Mouse (Mus musculus): Measurements from ENCODE around the gene Erfe. TPM values are rescaled to one million over a fixed set of nuclear protein-coding genes. Genes with fewer than 3 reads are reported as not detected.

Erfe gene
- polyA plus RNA-seq, 1 experiment from 2014 or later: 1.2 TPM

DNA sequence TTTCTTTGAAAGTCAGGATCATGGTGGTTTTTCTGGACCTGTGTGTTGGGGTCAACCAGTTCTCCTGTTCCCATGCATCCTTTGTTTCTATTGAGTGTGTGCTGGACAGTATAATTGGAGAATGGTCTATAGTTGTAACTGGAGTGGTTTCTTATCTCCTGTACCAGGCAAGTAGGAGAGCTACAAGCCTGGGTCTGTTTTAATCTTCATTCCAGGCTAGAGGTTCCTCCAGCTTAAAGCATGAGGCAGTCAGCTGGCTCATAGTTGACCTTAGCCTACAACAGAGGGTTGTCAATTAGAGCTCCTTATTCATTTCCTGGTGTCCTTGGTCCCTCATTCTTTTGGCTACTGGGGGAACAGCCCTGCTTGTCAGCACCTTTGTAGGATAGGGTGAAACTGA is 32.6 kb upstream of the Erfe start:
- ATAC-seq (replicated peaks; ENCODE audit: low FRiP score, low read depth): no peak
- Histone ChIP-seq H3K36me3 (ENCODE audit: insufficient read depth, low read length) (no peaks in the 10 kb centered on the region), H3K4me3 (replicated peaks; ENCODE audit: low read depth, low read length) (no peak overlapping the region), H3K9ac (ENCODE audit: low read depth, low read length) (no peak overlapping the region), H3K4me2 (ENCODE audit: low read length) (no peak overlapping the region), H3K27me3 (ENCODE audit: insufficient read depth, low read length) (no peaks in the 10 kb centered on the region), H3K4me1 (replicated peaks; ENCODE audit: insufficient read depth, low read length) (no peaks in the 10 kb centered on the region), H3K9me3 (replicated peaks; ENCODE audit: low read length) (no peaks in the 10 kb centered on the region), H3K27ac (no peak overlapping the region)
- no peak for TF ChIP-seq CTCF (IDR thresholded peaks at IDR 0.05; ENCODE audit: low read depth)
- no peak for DNase-seq (ENCODE audit: low spot score)

DNA sequence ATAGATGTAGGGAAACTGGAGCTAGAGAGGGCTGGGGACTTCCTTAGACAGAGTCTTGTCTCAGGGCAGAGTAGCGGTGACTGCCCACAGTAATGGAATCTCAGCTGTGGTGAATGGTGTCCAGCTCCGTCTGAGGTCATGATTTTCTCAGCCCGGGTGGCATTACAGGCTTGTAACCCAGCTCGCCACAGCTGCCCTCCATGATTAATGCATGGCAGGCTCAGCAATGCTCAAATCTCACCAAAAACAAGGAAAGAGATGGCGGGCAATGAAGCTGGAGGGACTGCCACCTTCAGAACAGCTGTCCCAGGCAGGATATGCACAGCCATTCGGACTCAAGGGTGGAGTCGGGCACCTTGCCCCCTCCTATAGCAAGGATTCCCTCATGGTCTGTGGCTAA is 28.9 kb upstream of the Erfe start:
- ATAC-seq (replicated peaks; ENCODE audit: low FRiP score, low read depth) (no peak), DNase-seq (ENCODE audit: low spot score) (no peak)
- Histone ChIP-seq H3K36me3 (ENCODE audit: insufficient read depth, low read length) (no peaks in the 10 kb centered on the region), H3K4me2 (ENCODE audit: low read length) (no peak overlapping the region), H3K4me3 (replicated peaks; ENCODE audit: low read depth, low read length) (no peak overlapping the region), H3K9me3 (replicated peaks; ENCODE audit: low read length) (no peaks in the 10 kb centered on the region), H3K4me1 (replicated peaks; ENCODE audit: insufficient read depth, low read length) (no peaks in the 10 kb centered on the region), H3K27me3 (ENCODE audit: insufficient read depth, low read length) (no peaks in the 10 kb centered on the region), H3K27ac (no peak overlapping the region), H3K9ac (ENCODE audit: low read depth, low read length) (no peak overlapping the region)
- 84% methylated on average over 7 of the region's 7 CpGs for WGBS
- TF ChIP-seq CTCF (IDR thresholded peaks at IDR 0.05; ENCODE audit: low read depth): no peak

DNA sequence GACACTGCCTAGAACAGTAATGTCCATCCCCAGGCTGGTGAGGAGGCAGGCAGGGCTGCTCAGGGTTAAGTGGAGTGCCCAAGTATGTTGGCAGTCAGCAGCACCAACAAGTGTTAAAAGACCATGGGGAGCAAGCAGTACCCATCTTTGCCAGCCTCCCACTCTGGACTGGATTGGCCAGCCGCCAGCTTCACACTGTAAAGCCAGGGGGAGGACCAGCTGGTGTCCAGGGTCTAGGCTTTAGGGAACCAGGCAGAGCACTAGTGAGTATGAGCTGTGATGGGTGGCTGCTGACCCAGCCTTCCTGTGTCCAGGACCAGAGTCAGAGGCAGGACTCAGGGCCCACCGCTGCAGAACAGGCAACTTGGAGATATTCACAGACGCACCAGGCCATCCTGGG is 22.2 kb upstream of the Erfe start:
- Histone ChIP-seq H3K9ac (ENCODE audit: low read depth, low read length) (no peak overlapping the region), H3K27ac (no peak overlapping the region), H3K27me3 (ENCODE audit: insufficient read depth, low read length) (peaks cover 34% of the 10 kb centered on the region), H3K4me2 (ENCODE audit: low read length) (no peak overlapping the region), H3K4me1 (replicated peaks; ENCODE audit: insufficient read depth, low read length) (no peaks in the 10 kb centered on the region; the same call in 1 of the 2 replicates), H3K9me3 (replicated peaks; ENCODE audit: low read length) (no peaks in the 10 kb centered on the region), H3K4me3 (replicated peaks; ENCODE audit: low read depth, low read length) (no peak overlapping the region), H3K36me3 (ENCODE audit: insufficient read depth, low read length) (no peaks in the 10 kb centered on the region)
- WGBS: 93% methylated on average over 3 of the region's 3 CpGs
- ATAC-seq (replicated peaks; ENCODE audit: low FRiP score, low read depth): no peak
- no peak for TF ChIP-seq CTCF (IDR thresholded peaks at IDR 0.05; ENCODE audit: low read depth)
- DNase-seq (ENCODE audit: low spot score): no peak

DNA sequence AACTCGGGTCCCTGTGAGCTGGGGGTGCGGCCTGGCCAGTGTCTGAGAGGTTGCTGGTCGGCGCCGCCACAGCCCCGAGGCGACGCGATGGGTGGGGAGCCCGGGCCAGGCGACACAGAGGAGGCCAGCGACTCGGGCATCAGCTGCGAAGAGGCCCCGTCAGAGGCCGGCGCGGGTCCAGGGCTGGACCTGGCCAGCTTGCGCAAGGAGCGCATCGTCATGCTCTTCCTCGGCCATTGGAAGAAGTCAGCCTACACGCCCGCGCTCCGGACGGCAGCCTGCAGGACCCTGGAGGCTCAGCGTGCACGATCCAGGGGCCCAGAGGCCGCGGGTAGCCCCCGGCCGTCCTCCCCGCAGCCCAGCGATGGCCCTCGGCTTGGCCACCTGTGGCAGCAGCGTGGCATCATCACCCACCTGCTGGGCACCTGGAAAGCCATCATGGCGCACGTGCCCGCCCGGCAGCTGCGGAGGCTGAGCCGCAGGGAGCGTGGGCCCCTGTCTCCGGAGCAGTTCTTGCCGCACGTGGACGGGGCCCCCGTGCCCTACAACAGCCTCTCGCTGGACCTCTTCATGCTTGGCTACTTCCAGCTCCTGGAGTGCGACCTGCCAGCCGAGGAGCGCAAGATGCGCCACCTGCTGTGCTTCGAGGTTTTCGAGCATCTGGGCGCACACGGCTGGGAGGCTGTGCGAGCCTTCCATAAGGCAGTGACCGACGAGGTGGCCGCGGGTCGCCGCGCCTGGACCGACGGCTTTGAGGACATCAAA is 21.1 kb upstream of the Erfe start:
- no peaks in the 10 kb centered on the region; the same call in 1 of the 2 replicates for H3K4me1 ChIP-seq (replicated peaks; ENCODE audit: insufficient read depth, low read length)
- ATAC-seq (replicated peaks; ENCODE audit: low FRiP score, low read depth) (peak; percentile 50), DNase-seq (ENCODE audit: low spot score) (peak; percentile 40)
- WGBS: 3% methylated on average over 66 of the region's 68 CpGs
- H3K27me3 ChIP-seq (ENCODE audit: insufficient read depth, low read length): peaks cover 34% of the 10 kb centered on the region
- H3K27ac ChIP-seq: no peak overlapping the region
- H3K9ac ChIP-seq (ENCODE audit: low read depth, low read length): no peak overlapping the region
- no peaks in the 10 kb centered on the region for H3K36me3 ChIP-seq (ENCODE audit: insufficient read depth, low read length)
- peak overlapping the region; percentile 13 for H3K4me3 ChIP-seq (replicated peaks; ENCODE audit: low read depth, low read length)
- H3K9me3 ChIP-seq (replicated peaks; ENCODE audit: low read length): no peaks in the 10 kb centered on the region
- peak overlapping the region; percentile 39 for H3K4me2 ChIP-seq (ENCODE audit: low read length)
- TF ChIP-seq CTCF (IDR thresholded peaks at IDR 0.05; ENCODE audit: low read depth): peak; percentile 59

DNA sequence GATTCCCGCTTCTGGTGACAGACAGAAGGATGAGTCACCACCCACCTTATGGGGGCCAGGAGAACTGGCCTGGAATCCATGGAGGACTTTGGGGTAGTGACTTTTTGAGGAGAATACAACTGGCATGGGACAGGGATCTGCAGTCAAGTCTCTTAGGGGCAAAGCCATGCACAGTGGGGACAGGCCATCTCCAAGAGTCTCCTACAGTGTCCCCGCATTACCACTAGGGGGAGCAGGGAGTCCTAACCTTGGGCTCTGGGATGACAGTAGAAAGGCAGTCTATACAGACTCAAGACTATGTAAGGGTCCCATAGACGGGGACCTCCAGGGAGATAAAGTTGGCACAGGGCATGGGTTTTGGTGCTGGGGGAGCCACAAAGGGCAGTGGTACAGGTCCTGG is 19.3 kb upstream of the Erfe start:
- peak; percentile 85 for TF ChIP-seq CTCF (IDR thresholded peaks at IDR 0.05; ENCODE audit: low read depth)
- DNase-seq (ENCODE audit: low spot score) (peak; percentile 90), ATAC-seq (replicated peaks; ENCODE audit: low FRiP score, low read depth) (peak; percentile 47)
- Histone ChIP-seq H3K27ac (no peak overlapping the region), H3K36me3 (ENCODE audit: insufficient read depth, low read length) (no peaks in the 10 kb centered on the region), H3K4me2 (ENCODE audit: low read length) (no peak overlapping the region), H3K9me3 (replicated peaks; ENCODE audit: low read length) (no peaks in the 10 kb centered on the region), H3K9ac (ENCODE audit: low read depth, low read length) (no peak overlapping the region), H3K27me3 (ENCODE audit: insufficient read depth, low read length) (peaks cover 34% of the 10 kb centered on the region), H3K4me3 (replicated peaks; ENCODE audit: low read depth, low read length) (no peak overlapping the region), H3K4me1 (replicated peaks; ENCODE audit: insufficient read depth, low read length) (no peaks in the 10 kb centered on the region; the same call in 1 of the 2 replicates)
- WGBS: 40% methylated on average over 3 of the region's 3 CpGs

DNA sequence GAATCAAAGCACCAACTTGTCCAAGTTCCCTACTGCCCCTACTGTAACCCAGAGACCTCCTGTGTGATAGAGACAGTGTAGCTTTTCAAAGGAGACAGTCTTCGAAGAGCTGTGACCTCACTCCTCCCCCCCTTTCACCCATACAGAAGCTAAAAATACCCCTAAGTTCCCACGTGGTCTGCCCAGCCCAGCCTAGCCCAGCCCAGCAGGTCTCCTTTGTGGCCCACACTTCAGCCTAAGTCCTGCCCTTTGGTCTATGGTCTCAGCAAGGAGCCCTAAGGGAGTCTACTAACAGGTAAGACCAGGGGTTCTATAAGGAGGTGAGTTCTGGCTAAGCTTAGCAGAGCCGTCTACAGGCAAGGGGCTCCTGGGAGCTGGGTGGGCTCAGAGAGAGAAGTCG is 15.4 kb upstream of the Erfe start, which contains the start of gene Klhl30:
TSS of gene Klhl30 (plus strand) at position 176 of the 400 bp plus-strand sequence.
- H3K4me1 ChIP-seq (replicated peaks; ENCODE audit: insufficient read depth, low read length): no peaks in the 10 kb centered on the region
- no peak within 1 kb of the TSS for H3K9ac ChIP-seq (ENCODE audit: low read depth, low read length)
- WGBS: 55% methylated on average over 4 of the region's 4 CpGs
- peaks cover 8% of the 10 kb centered on the region for H3K27me3 ChIP-seq (ENCODE audit: insufficient read depth, low read length)
- DNase-seq (ENCODE audit: low spot score) (no peak), ATAC-seq (replicated peaks; ENCODE audit: low FRiP score, low read depth) (no peak)
- no peak within 1 kb of the TSS for H3K4me2 ChIP-seq (ENCODE audit: low read length)
- H3K27ac ChIP-seq: no peak within 1 kb of the TSS
- TF ChIP-seq CTCF (IDR thresholded peaks at IDR 0.05; ENCODE audit: low read depth): no peak
- H3K36me3 ChIP-seq (ENCODE audit: insufficient read depth, low read length): no peaks in the 10 kb centered on the region
- no peak within 1 kb of the TSS for H3K4me3 ChIP-seq (replicated peaks; ENCODE audit: low read depth, low read length)
- H3K9me3 ChIP-seq (replicated peaks; ENCODE audit: low read length): no peaks in the 10 kb centered on the region

Data from kidney, postnatal 0 days (tissue).